Mouse (Mus musculus): ENCODE measurements around the gene Tbl1xr1.

The Tbl1xr1 gene

DNA sequence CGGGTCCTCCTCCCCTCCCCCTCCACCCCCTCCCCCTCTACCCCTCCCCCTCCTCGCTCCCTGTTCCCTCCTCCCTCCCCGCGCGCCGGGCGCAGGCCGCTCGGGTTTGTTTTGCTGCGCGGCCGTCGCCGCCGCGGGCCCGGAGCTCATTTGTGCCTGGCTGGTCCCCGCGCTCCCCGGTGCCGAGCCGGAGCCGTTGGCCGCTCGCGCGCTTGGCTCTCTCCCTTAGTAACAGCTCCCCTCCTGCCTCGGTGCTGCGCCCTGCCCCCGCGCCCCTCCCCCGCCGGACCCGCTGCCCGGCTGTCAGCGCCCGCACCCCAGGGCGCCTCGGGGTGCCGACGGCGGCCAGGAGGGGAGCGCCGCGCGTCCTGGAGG is at the start of gene Tbl1xr1:
TSS of gene Tbl1xr1 (plus strand) at position 92 of the 375 bp plus-strand sequence.
- peak; percentile 92 for DNase-seq (ENCODE audit: low spot score)

- no peak for DNase-seq (ENCODE audit: low spot score)
These were observed 38.4 kb upstream of the Tbl1xr1 start for GRCm38 (mm10) chr3:22038004-22038403.

- no peak for DNase-seq (ENCODE audit: low spot score)
These were observed 37.2 kb upstream of the Tbl1xr1 start for GRCm38 (mm10) chr3:22039036-22039795.

GRCm38 (mm10) chr3:22040627-22041026 is 35.8 kb upstream of the Tbl1xr1 start:
- DNase-seq (ENCODE audit: low spot score) = no peak

DNA sequence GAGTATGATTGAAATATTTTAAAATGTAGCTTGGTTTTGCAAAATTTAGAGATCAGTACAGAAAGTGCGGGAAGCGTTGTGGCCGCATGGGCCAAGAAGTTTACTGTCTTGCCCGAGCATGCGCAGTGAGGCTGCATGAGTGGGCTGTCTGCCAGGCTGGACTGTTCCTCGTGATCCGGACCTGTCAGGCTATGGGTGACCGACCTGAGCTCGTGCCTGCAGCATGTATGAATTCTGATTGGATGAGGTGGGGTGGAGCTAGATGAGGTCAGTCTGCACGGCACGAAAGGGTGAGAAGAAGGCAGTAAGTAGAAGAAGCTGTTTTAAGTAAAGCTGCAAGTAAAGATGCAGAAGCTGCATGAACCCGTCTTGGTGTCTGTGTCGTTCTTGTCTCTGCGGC is 29.2 kb upstream of the Tbl1xr1 start:
- no peak for DNase-seq (ENCODE audit: low spot score)

- peak; percentile 12 for DNase-seq (ENCODE audit: low spot score)
These were observed 19.7 kb upstream of the Tbl1xr1 start for GRCm38 (mm10) chr3:22056664-22057328.

- no peak for DNase-seq (ENCODE audit: low spot score)
These were observed 18.1 kb upstream of the Tbl1xr1 start for GRCm38 (mm10) chr3:22058206-22058804.

DNA sequence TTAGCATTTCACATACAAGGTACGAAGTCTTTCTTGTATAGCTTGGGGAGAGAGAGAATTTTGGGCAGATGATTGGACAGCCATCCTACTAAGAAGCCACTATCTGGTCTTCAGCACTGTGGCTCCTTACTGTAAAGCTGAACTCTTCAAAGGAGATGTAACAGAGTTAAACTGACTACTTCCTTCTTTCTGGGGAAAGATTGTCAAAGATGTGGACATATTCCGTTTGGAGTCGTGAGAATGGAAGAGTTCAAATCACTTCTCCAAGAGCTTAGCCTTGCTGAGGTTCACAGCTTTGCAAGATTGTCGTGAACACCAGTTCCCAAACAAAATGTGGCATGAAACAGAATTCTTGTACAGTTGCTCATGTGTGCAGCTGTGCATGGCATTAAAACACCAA is 15.3 kb upstream of the Tbl1xr1 start:
- DNase-seq (ENCODE audit: low spot score) = no peak

- no peak for DNase-seq (ENCODE audit: low spot score)
These were observed 7.8 kb upstream of the Tbl1xr1 start for GRCm38 (mm10) chr3:22068621-22069020.

DNA sequence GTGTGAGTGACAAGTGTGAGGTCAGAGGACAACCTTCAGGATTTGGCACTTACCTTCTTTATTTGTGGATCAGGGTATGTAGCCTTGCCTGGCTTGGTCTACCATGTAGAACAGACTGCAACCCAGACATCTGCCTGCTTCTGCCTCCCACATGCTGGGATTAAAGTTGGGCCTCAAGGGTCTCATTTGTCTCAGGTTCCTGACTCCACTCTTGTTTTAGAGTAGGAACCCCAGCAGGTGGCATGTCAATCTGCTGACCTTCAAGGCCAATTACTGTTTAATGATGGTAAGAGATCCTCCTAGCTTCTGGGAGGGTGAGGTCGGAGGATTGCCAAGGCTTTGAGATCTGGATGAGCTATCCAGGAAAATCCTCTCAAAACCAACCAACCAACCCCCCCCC is 2.5 kb upstream of the Tbl1xr1 start:
- DNase-seq (ENCODE audit: low spot score) = no peak

GRCm38 (mm10) chr3:22074591-22075294 is 1.7 kb upstream of the Tbl1xr1 start:
- DNase-seq (ENCODE audit: low spot score) = peak; percentile 16

GRCm38 (mm10) chr3:22075517-22075886 is 950 bp upstream of the Tbl1xr1 start:
- DNase-seq (ENCODE audit: low spot score) = no peak

DNA sequence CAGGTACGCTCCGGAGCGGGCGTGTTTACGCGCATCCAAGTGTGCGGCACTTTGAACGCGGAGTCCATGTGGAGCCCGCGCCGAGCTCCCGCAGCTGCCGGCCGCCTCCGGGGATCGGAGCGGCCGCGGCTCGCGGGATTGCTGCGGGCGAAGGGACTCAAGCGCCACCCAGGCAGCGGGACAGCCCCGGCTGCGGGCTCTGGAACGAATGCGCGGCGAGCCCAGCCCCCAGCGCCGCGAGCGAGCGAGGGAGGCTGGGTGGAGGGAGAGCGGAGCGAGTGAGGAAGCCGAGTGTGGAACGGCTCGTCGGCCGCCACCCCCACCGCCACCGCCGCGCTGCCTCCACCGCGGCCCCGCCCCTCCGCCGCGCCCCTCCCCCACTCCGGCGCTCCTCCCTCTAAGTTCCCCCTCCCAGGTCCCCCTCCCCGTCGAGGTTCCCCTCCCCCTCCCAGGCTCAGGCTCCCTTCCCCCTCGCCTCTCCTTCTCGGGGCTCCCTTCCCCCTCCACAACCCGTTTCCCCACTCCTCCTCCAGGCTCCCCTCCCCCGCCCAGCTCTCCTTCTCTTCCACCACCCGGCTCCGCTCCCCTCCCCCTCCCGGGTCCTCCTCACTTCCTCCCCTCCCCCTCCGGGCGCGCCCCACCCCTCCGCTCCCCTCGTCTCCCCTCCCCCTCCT is 428 bp upstream of the Tbl1xr1 start:
- peak; percentile 89 for DNase-seq (ENCODE audit: low spot score)

- DNase-seq (ENCODE audit: low spot score) = no peak
These were observed 644 bp downstream of the Tbl1xr1 start for GRCm38 (mm10) chr3:22076936-22077656.

GRCm38 (mm10) chr3:22077657-22078475 is 1.4 kb downstream of the Tbl1xr1 start:
- peak; percentile 55 for DNase-seq (ENCODE audit: low spot score)

DNA sequence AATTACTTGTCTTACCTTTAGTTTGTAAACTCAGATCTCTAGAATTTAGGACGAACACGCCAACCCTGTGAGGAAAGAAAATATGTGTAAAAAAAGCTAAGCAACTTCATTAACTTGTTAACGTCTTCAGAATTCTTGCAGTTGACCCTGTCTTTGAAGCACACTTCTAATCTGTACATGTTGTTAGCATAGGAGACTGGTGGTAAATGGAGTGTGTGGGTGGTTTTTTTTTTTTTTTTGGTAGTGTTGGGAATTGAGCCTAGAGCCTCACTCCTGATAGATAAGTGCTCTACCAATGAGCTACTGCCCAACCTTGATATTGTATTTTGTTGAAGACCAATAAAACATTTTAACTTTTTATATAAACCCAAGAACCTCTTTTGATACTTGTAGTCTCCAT is 2.1 kb downstream of the Tbl1xr1 start:
- DNase-seq (ENCODE audit: low spot score) = no peak

GRCm38 (mm10) chr3:22081869-22082268 is 5.4 kb downstream of the Tbl1xr1 start:
- no peak for DNase-seq (ENCODE audit: low spot score)

DNA sequence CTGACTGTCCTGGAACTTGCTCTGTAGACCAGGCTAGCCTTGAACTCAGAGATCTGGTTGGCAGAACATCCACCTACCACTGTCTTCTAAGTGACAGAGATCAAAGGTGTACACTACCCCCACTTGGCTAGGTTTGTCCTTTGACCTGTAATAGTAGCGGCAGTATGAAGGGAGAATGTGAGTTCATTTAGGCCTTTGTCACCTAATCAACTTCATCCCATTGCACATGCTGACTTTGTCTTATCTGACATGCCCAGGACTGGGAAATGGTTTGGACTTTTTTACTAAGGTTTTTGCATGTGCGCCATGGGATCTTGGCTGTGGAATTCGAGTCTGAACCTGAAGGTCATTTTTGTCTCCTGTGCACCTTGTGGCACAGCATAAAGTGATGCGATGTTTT is 6.4 kb downstream of the Tbl1xr1 start:
- DNase-seq (ENCODE audit: low spot score) = no peak

GRCm38 (mm10) chr3:22084222-22084996 is 8.0 kb downstream of the Tbl1xr1 start:
- no peak for DNase-seq (ENCODE audit: low spot score)

GRCm38 (mm10) chr3:22089825-22090224 is 13.4 kb downstream of the Tbl1xr1 start:
- no peak for DNase-seq (ENCODE audit: low spot score)

Measured in retina, embryonic 14.5 days (tissue).